Mouse (Mus musculus): Measurements from ENCODE around the gene Hnrnpll. TPM values are rescaled to one million over a fixed set of nuclear protein-coding genes. Genes with fewer than 3 reads are reported as not detected.
A peak's percentile ranks its signal among the peaks of the same experiment; 100 is the strongest.
"Not testable (repeated sequence)": the region's sequence is repeated elsewhere in the genome, so short reads cannot be mapped to it uniquely, and the experiment has no call there.

Gene Hnrnpll
- polyA plus RNA-seq, 1 experiment from 2014 or later: 58.6 TPM

DNA sequence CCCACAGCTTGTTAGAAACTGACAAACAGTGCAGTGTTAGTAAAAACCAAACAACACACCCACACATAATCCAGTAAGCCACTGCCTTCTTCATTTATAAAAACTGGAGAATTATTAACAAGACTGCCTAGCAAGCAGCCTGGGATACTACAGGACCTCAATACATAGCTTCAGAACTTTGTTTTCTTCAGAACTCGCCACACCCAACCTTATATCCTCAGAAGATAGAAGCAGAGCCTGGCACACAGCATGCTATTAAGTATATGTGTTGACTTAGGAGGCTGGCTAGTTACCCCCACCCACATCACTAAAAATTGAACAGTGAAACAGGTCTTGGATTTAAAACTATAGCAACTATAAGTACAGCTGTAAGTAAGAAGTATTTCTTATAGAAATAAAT, 10.5 kb downstream of the Hnrnpll start:
- Histone ChIP-seq H3K36me3 (peaks cover 34% of the 10 kb centered on the region), H3K4me2 (no peak overlapping the region)
- 93% methylated on average over 1 of the region's 1 CpGs for WGBS

DNA sequence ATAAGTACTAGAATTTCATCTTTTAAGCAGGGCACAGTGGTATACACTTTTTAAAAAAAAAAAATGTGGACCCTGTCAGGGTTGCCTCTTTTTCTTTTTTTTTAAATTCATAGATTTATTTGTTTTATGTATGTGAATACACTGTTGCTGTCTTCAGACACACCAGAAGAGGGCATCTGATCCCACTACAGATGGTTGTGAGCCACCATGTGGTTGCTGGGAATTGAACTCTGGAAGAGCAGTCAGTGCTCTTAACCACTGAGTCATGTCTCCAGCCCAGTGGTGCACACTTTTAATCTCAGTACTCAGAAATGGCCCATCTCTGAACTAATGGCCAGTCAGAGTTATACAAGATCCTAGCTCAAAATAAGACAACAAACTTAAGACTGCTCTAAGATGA, 12.8 kb downstream of the Hnrnpll start:
- not testable (repeated sequence) for H3K4me1 ChIP-seq (replicated peaks); H3K27me3 ChIP-seq; H3K27ac ChIP-seq (replicated peaks); ATAC-seq (ENCODE audit: low FRiP score, low read depth); H3K9me3 ChIP-seq; H3K4me2 ChIP-seq; H3K9ac ChIP-seq; H3K4me3 ChIP-seq
- peaks cover 42% of the 10 kb centered on the region for H3K36me3 ChIP-seq

More for the DNA sequence above, 10.5 kb downstream of the Hnrnpll start:
- H3K4me1 ChIP-seq (replicated peaks): peaks cover 3% of the 10 kb centered on the region; the same call in 1 of the 2 replicates
- no peak overlapping the region for H3K9ac ChIP-seq
- H3K4me3 ChIP-seq: no peak overlapping the region
- H3K9me3 ChIP-seq: no peaks in the 10 kb centered on the region
- no peak for ATAC-seq (ENCODE audit: low FRiP score, low read depth)
- H3K27me3 ChIP-seq: no peaks in the 10 kb centered on the region
- no peak overlapping the region for H3K27ac ChIP-seq (replicated peaks)

DNA sequence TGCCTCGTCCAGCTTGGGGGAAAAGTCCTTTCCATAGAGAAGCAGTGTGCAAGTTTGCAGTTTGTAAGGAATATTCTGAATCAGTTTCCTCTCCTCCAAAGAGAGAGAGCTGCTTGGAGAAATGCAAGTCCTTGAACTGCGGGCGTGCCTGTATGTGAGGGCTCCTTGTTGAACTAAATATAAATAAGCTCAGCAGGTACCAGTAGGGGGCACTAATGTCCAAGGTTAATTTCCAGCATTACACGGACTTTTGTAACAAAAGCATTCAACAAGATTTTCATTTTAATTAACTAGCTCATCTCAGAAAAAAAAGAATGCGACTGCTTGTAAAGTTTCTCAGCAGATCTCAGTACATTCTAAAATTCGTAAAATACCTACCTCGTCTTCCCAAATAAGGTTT, 13.9 kb downstream of the Hnrnpll start:
- ATAC-seq (ENCODE audit: low FRiP score, low read depth): no peak
- WGBS: 70% methylated on average over 7 of the region's 7 CpGs
- peaks cover 43% of the 10 kb centered on the region for H3K36me3 ChIP-seq

DNA sequence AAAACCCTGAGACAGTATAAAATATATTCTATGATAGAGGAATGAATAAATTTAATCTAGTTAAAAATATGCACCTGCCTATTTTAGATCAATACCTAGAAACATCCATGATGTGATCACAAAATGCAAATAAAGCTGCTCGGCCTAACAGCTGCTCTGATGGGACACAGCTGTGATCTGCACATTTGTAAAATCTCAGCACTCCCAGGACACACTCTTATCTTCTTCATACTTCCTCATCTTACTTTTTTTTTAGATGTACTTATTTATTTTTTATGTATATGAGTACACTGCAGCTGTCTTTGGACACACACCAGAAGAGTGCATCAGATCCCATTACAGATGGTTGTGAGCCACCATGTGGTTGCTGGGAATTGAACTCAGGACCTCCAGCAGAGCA, 20.4 kb downstream of the Hnrnpll start:
- Histone ChIP-seq H3K4me1 (replicated peaks) (no peaks in the 10 kb centered on the region), H3K4me2 (no peak overlapping the region), H3K9ac (no peak overlapping the region), H3K36me3 (peaks cover 25% of the 10 kb centered on the region), H3K27me3 (no peaks in the 10 kb centered on the region), H3K9me3 (no peaks in the 10 kb centered on the region), H3K4me3 (no peak overlapping the region), H3K27ac (replicated peaks) (no peak overlapping the region)
- no peak for ATAC-seq (ENCODE audit: low FRiP score, low read depth)
- WGBS: 67% methylated on average over 1 of the region's 1 CpGs

More for the DNA sequence above, 13.9 kb downstream of the Hnrnpll start:
- no peak overlapping the region for H3K27ac ChIP-seq (replicated peaks)
- no peak overlapping the region for H3K9ac ChIP-seq
- H3K9me3 ChIP-seq: no peaks in the 10 kb centered on the region
- H3K27me3 ChIP-seq: no peaks in the 10 kb centered on the region
- H3K4me3 ChIP-seq: no peak overlapping the region
- H3K4me1 ChIP-seq (replicated peaks): no peaks in the 10 kb centered on the region
- no peak overlapping the region for H3K4me2 ChIP-seq

DNA sequence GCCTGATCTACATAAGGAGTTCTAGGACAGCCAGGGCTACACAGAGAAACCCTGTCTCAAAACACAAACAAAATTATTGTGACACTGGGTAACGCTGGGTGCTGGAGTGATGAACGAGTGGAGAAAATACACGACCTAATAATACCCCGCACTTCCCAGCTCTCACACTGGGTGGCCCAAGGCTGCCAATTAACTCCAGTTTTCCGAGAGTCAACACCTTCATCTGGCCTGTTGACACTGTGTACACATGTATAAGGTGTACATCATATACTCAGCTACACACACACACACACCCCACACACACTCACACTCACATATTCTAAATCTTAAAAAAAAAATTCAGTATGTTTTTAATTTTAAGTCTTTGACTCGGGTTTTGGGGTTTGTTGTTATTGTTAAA, 33.5 kb downstream of the Hnrnpll start:
- Histone ChIP-seq H3K4me2 (no peak overlapping the region), H3K9me3 (no peaks in the 10 kb centered on the region), H3K4me1 (replicated peaks) (no peaks in the 10 kb centered on the region), H3K27ac (replicated peaks) (no peak overlapping the region), H3K27me3 (no peaks in the 10 kb centered on the region), H3K36me3 (peaks cover 35% of the 10 kb centered on the region), H3K4me3 (no peak overlapping the region), H3K9ac (no peak overlapping the region)
- no peak for ATAC-seq (ENCODE audit: low FRiP score, low read depth)
- 94% methylated on average over 6 of the region's 6 CpGs for WGBS

DNA sequence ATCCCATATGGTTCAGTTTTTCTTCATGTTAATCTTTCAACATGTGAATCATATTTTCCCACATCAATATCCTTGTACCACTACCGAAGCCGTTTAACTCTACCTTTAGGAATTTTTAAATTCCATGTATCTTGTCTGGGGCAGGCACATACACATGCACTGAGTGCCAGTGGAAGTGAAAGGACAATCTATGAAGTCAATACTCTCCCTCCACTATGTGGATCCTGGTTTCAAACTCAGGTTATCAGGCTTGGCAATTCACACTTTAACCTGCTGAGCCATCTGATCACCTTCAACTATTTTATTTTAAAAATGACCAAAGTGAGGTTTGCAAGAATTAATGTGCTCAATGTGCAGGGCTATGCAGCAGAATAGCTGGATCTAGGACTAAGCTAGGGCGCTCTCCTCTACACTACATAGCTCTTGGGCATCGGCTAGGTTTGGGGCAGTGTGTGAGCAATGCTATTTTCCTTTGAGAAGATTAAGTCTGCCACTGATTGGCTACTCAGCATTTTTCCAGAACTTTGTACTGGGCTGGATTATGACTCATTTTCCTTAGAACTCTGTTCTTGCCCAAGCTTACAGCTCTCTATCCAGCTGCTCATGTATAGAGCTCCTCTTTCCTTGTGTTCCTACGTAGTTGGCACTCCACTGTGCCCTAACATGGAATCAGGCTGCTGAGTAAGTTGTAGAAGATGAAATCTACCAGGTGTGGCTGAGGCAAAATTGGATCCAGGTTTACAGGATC, 35.8 kb downstream of the Hnrnpll start:
- no peaks in the 10 kb centered on the region for H3K4me1 ChIP-seq (replicated peaks)
- no peak overlapping the region for H3K4me2 ChIP-seq
- H3K9me3 ChIP-seq: no peaks in the 10 kb centered on the region
- no peaks in the 10 kb centered on the region for H3K27me3 ChIP-seq
- no peak for ATAC-seq (ENCODE audit: low FRiP score, low read depth)
- H3K27ac ChIP-seq (replicated peaks): no peak overlapping the region
- H3K4me3 ChIP-seq: no peak overlapping the region
- H3K9ac ChIP-seq: no peak overlapping the region
- H3K36me3 ChIP-seq: peaks cover 21% of the 10 kb centered on the region
- 96% methylated on average over 5 of the region's 5 CpGs for WGBS

DNA sequence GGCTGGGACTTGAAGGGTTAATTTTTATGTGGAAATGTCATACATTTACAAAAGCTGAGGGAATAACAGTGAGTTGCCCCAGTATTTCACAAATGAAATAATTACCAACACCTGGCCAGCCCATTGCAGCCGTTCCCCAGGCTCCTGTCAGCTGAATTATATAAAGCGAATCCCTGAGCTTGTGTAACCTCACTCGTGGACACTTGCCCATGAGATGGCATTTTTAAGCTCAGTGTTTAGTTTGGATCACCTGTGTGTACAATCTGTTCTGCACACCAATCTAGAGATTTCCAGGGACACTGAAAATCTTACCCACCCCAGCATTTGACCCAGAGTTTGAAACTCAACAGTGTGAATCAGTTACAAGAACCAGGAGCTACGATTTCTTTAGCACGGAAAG, 40.0 kb downstream of the Hnrnpll start:
- no peak overlapping the region for H3K27ac ChIP-seq (replicated peaks)
- H3K4me3 ChIP-seq: no peak overlapping the region
- no peak for ATAC-seq (ENCODE audit: low FRiP score, low read depth)
- H3K27me3 ChIP-seq: no peaks in the 10 kb centered on the region
- no peak overlapping the region for H3K4me2 ChIP-seq
- H3K9me3 ChIP-seq: no peaks in the 10 kb centered on the region
- WGBS: 69% methylated on average over 5 of the region's 5 CpGs
- no peaks in the 10 kb centered on the region for H3K36me3 ChIP-seq
- H3K4me1 ChIP-seq (replicated peaks): 0 out of 2 replicates have a peak, but pooled peaks cover 5% of the 10 kb centered on the region
- H3K9ac ChIP-seq: no peak overlapping the region

DNA sequence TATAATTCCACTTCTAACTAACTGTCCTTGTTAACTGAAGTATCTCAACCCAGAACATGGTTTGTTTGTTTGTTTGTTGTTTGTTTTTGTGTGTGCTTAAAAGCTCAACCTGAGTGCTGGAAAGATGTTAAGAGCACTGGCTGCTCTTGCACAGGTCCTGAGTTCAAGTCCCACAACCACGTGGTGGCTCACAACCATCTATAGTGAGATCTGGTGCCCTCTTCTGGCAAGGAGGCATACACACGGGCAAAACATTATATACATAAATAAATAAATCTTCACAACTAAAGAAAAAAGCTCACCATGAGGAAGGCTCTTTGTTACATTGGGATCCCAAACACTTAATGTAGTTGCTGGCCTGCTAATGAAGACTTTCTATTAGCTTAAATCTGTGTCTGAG, 41.6 kb downstream of the Hnrnpll start:
- 72% methylated on average over 2 of the region's 2 CpGs for WGBS

DNA sequence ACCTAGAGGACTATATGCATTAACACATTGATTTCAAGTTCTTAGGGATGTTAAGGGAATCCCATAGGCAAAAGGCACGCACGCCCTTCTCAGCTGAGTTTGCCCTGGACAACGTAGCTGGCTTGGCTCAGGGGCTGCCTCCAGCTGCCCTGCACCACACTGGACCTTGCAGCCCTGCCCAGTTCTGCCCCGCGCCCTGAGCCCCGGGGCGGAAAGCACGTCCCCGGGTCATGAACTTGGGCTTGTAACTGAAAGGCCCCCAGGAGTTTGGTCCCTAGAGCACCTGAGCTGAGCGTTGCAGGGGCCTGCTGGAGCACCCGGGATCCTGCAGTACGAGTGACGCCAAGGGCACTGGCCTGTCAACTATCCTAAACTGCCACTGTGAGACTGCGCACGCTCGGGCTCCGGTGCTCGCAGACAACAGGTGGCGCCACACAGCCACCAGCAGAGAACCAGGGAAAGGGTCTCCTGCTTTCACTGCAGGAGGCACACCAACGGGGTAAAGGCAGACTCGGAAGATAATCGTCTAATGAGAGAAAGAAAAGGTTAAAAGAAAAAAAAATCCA, 43.1 kb downstream of the Hnrnpll start:
- H3K27me3 ChIP-seq: no peaks in the 10 kb centered on the region
- ATAC-seq (ENCODE audit: low FRiP score, low read depth): 0 out of 2 replicates have a peak, but pooled peaks have one; percentile 27
- 0 out of 2 replicates have a peak, but pooled peaks cover 5% of the 10 kb centered on the region for H3K4me1 ChIP-seq (replicated peaks)
- H3K27ac ChIP-seq (replicated peaks): no peak overlapping the region
- H3K9ac ChIP-seq: no peak overlapping the region
- peak overlapping the region; percentile 44 for H3K4me2 ChIP-seq
- no peaks in the 10 kb centered on the region for H3K9me3 ChIP-seq
- no peaks in the 10 kb centered on the region for H3K36me3 ChIP-seq
- H3K4me3 ChIP-seq: no peak overlapping the region
- 15% methylated on average over 22 of the region's 22 CpGs for WGBS

More for the DNA sequence above, 41.6 kb downstream of the Hnrnpll start:
- no peak overlapping the region for H3K4me3 ChIP-seq
- no peak for ATAC-seq (ENCODE audit: low FRiP score, low read depth)
- H3K27ac ChIP-seq (replicated peaks): no peak overlapping the region
- H3K4me1 ChIP-seq (replicated peaks): 0 out of 2 replicates have a peak, but pooled peaks cover 5% of the 10 kb centered on the region
- no peak overlapping the region for H3K9ac ChIP-seq
- no peaks in the 10 kb centered on the region for H3K27me3 ChIP-seq
- no peak overlapping the region for H3K4me2 ChIP-seq
- H3K9me3 ChIP-seq: no peaks in the 10 kb centered on the region
- no peaks in the 10 kb centered on the region for H3K36me3 ChIP-seq

DNA sequence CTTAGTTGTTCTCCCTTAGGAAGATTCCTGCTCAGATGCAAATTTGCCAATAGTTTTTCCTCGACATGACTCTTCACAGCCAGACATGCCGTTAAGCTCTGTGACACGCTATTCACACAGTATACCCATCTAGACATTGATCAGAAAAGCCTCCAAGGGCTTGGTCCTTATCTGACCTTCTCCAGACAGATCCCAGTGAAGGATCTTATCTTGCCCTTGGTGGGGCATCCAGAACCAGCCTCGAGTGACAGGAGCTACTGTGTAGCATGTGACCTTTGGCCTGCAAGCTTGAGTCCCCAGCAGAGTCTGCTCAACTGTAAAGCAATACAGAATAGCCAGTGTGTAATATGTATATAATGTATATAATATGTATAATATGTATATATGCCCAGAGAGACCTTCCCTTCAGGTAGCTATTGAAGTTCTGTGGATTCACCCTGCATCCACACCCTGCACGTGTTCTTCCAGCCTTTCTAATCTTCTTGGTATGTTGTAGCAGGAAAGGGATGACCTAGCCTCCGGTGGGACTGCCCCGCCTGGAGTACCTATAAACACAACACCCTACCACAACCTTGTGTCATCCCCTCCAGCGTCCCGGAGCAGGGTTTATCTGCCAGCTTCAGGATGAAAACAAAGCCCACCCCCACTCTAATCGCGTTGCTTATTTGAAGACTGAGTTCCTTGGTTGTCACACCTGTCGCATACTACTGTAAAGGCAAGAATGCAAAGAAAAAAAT, 43.7 kb downstream of the Hnrnpll start:
- WGBS: 68% methylated on average over 12 of the region's 12 CpGs
- Histone ChIP-seq H3K36me3 (no peaks in the 10 kb centered on the region), H3K9ac (no peak overlapping the region), H3K27ac (replicated peaks) (no peak overlapping the region), H3K4me1 (replicated peaks) (0 out of 2 replicates have a peak, but pooled peaks cover 5% of the 10 kb centered on the region), H3K4me3 (no peak overlapping the region), H3K9me3 (no peaks in the 10 kb centered on the region), H3K4me2 (no peak overlapping the region), H3K27me3 (no peaks in the 10 kb centered on the region)
- ATAC-seq (ENCODE audit: low FRiP score, low read depth): no peak; the same call in 1 of the 2 replicates

DNA sequence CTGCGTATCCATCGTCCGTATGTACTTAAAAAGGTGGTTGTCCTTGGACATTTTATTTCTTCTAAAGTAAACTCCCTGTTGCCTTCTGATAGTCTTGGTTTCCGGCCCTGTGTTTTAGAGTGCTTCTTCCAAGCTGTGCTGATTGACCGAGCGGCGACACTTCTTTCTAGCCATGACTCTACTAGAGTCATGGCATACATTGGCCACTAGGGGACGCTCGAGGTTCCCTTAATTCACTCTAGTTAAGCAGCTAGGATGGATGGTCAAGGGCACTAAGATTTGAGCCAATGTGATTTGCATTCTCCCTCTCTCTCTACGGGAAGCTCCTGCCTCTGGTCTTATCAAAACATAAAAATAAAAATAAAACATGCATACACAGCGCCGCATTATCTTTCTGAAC, 44.7 kb downstream of the Hnrnpll start:
- no peak overlapping the region for H3K4me2 ChIP-seq
- H3K4me3 ChIP-seq: no peak overlapping the region
- H3K4me1 ChIP-seq (replicated peaks): 0 out of 2 replicates have a peak, but pooled peaks cover 5% of the 10 kb centered on the region
- no peaks in the 10 kb centered on the region for H3K9me3 ChIP-seq
- no peaks in the 10 kb centered on the region for H3K27me3 ChIP-seq
- H3K36me3 ChIP-seq: no peaks in the 10 kb centered on the region
- ATAC-seq (ENCODE audit: low FRiP score, low read depth): no peak
- no peak overlapping the region for H3K9ac ChIP-seq
- WGBS: 50% methylated on average over 12 of the region's 12 CpGs
- no peak overlapping the region for H3K27ac ChIP-seq (replicated peaks)

DNA sequence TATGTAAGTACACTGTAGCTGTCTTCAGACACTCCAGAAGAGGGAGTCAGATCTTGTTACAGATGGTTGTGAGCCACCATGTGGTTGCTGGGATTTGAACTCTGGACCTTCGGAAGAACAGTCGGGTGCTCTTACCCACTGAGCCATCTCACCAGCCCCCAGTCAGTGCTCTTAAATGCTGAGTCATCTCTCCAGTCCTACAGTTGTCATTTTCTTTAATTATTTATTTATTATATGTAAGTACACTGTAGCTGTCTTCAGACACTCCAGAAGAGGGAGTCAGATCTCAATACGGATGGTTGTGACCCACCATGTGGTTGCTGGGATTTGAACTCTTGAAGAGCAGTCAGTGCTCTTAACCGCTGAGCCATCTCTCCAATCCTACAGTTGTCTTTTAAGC, 45.7 kb downstream of the Hnrnpll start:
- not testable (repeated sequence) for ATAC-seq (ENCODE audit: low FRiP score, low read depth); H3K27ac ChIP-seq (replicated peaks); H3K27me3 ChIP-seq; H3K36me3 ChIP-seq; H3K4me1 ChIP-seq (replicated peaks); H3K9ac ChIP-seq; H3K9me3 ChIP-seq; H3K4me3 ChIP-seq; H3K4me2 ChIP-seq
- 94% methylated on average over 4 of the region's 4 CpGs for WGBS

Measured in hindbrain, embryonic 15.5 days (tissue).